Mouse (Mus musculus) CD4-positive, CD25-positive, alpha-beta regulatory T cell (primary cell): ENCODE data around the gene Trim65. TPM values are rescaled to one million over a fixed set of nuclear protein-coding genes. Genes with fewer than 3 reads are reported as not detected.

ENCODE experiments used
- polyA plus RNA-seq: library from polyadenylated mRNA; unstranded; fragments of 100-300 nt; shearing (Covaris generic); gene quantifications from one replicate; pipeline ENCODE4 v1.2.1, GENCODE M21; 2017

The Trim65 gene
- polyA plus RNA-seq = 16.6 TPM

DNA sequence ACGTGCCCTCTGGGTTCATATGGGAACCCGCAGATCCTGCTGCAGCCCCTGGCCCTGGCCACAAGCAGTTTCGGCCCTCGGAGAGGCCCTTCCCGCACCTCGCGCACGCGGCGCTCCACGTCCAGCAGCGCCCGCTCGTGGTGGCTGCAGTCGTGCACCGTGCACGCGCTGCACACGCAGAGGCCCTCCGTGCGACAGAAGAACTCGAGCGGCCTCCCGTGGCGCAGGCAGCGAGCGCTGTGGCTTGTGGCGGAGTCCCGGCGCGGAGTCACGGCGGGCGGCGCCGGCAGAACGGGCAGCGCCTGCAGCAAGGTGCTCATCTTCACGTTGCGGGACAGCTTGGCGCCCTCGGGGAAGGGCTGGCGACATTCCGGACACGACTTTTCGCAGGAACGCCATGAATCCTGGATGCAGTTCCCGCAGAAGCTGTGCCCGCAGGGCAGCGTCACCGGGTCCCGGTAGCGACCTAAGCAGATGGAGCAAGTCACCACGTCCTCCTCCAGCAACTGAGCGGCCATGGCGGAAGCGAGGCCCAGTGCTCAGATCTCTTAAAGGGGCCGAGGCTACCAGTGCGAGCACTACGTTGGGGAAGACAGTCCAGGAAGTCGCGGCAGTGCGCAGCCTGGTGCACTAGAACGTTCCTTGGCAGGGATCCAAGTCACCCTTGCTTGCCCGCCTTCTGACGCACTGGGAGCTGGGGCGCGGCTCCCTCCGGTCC, at the start of gene Trim65:
Gene Trim65, minus strand, starts transcription at position 641 of the 718 bp plus-strand sequence.

GRCm38 (mm10) chr11:116167884-116168439, 37.0 kb upstream of the Trim65 start, which contains the start of gene Fbf1:
TSS of gene Fbf1 (minus strand) at chr11:116168166.

DNA sequence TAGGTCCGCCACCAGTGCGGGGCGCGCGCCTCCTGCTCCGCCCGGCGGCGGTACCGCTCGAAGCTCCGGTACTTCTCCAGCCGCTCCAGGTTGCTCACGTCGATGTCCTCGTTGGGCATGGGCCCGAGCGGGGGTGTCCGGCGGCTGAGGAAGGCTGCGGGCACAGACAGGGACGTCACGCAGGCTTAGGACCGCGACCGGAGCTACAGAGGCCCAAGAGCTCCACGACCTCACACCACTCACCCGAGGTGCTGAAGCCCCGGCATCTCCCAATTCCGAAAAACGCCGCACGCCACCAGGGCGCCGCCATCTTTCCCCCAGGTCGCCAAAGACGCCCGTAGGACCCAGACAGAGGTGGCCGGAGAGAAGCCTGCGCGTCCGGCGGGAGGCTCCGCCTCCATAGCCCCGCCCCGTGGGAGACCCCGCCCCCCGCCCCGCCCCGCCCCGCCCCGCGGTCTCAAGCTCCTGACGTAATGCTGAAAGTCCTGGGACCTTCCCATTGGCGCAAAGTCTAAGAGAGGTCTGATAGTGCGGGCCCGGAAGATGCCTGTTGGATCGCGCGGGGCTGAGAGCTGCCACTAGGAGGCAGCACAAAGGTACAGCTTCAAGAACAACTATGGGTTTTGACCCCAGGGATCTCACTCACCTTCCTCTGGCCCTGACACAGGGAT, 7.7 kb upstream of the Trim65 start, which contains the start of gene Mrpl38:
Gene Mrpl38, minus strand, starts transcription at position 401 of the 671 bp plus-strand sequence.

GRCm38 (mm10) chr11:116127156-116127980, 3.6 kb downstream of the Trim65 start, which contains the start of gene Trim47:
TSS of gene Trim47 (minus strand) at chr11:116127210.

DNA sequence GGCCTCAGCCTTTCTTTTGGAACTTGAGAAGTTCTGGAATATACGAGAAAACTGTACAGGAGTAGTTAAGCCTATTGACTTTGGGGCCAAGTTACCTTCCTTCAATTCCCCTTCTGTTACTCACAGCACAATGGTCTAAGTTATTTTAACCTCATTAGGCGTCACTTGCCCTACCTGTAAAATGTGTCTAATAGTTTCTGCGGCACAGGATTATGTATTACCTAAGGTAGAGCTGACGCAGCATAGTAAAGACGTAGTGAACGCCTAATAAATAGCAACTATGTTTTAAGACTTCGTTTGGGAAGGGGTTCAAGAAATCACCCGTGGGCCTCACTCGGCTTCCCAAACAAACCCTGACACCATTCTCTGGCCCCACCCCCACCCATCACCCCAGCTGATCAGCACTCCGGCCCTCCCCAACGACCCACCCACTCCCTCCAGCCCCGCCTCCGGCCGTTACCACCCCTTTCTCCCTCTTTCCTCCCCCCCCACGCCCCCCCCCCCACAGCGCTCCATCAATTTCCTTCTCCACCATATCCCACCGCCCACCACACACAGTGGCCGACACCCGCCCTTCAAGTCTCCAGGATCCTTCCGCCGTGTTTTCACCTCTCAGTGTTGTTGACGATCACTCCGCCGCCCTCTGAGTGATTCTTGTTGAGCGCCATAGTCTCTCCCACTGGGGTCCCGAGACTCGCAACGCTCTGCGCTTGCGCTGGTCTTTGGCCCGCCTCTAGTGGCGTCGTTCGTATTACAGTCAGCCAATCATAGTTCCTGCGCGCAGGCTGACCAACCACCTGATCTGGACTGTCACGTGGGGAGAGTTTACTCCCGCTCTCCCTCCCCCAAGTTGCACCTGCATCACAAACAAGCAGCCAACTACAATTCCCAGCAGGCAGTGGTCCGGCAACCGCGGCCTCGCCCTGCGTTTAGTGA, 44.4 kb downstream of the Trim65 start, which contains the start of gene Wbp2:
Gene Wbp2, minus strand, starts transcription at position 738 of the 936 bp plus-strand sequence.

DNA sequence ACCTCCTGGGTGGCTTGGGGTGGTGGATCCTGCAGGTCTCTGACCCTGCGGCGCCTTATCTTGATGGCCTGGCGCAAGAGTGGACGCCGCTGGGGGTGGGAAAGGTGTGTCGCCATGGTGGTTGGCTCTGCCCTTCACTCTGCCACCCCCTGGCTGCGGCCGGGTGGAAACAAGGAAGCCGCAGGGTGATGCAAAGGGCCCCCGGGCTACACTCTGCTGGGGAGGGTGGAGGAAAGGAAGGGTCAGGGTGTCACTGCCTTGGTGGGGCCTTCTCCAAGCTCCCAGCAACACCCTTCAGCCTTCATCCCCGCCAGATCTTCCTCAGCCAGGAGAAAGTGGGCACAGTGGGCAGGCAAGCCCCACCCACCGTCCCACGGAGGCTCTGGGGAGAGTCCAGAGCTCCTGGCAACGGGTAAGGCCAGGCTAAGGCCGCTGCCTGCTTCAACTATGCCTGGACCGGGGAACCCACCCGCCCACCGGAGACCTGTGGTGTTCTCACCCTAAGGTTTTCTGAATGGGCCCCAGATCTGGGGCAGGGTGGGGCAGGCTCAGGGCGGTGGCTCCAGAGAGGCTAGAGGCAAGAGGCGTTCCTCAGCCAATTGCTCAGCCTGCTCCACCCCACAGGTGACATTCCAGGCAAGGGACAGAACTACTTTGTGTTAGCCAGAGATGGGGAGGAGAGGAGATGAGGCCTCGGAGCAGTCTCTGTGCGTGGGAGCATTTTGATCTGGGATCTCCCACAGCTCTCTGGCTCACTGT, 53.3 kb downstream of the Trim65 start, which contains the start of gene Unc13d:
Gene Unc13d, minus strand, starts transcription at position 516 of the 759 bp plus-strand sequence.

Other genes with a start within 250 kb of the Trim65 start
- gene Smim5, start 231.2 kb downstream of the Trim65 start, polyA plus RNA-seq = 0.44 TPM
- gene Smim6, start 219.1 kb downstream of the Trim65 start, polyA plus RNA-seq = 1.0 TPM
- 39.1 TPM for gene Sap30bp, start 197.8 kb downstream of the Trim65 start, polyA plus RNA-seq
- 21.0 TPM for gene Recql5, start 197.7 kb downstream of the Trim65 start, polyA plus RNA-seq
- 0.06 TPM for gene Itgb4, start 156.4 kb downstream of the Trim65 start, polyA plus RNA-seq
- 42.0 TPM for gene Galk1, start 118.4 kb downstream of the Trim65 start, polyA plus RNA-seq
- gene H3f3b, start 103.2 kb downstream of the Trim65 start, polyA plus RNA-seq = 1,568 TPM
- gene Unk, start 100.8 kb downstream of the Trim65 start, polyA plus RNA-seq = 43.3 TPM
- 154 TPM for gene Unc13d, start 53.2 kb downstream of the Trim65 start, polyA plus RNA-seq
- 187 TPM for gene Wbp2, start 44.1 kb downstream of the Trim65 start, polyA plus RNA-seq
- gene Trim47, start 3.9 kb downstream of the Trim65 start, polyA plus RNA-seq = 0.61 TPM
- 72.0 TPM for gene Mrpl38, start 7.7 kb upstream of the Trim65 start, polyA plus RNA-seq
- 11.1 TPM for gene Fbf1, start 37.0 kb upstream of the Trim65 start, polyA plus RNA-seq
- 70.5 TPM for gene Ten1, start 67.7 kb upstream of the Trim65 start, polyA plus RNA-seq
- gene Acox1, start 67.9 kb upstream of the Trim65 start, polyA plus RNA-seq = 15.6 TPM
- gene Evpl, start 106.9 kb upstream of the Trim65 start, polyA plus RNA-seq = 0.23 TPM
- gene Srp68, start 143.1 kb upstream of the Trim65 start, polyA plus RNA-seq = 74.3 TPM
- gene Galr2, start 149.8 kb upstream of the Trim65 start, polyA plus RNA-seq = not detected
- gene Exoc7, start 176.1 kb upstream of the Trim65 start, polyA plus RNA-seq = 86.8 TPM
- not detected for gene Foxj1, start 204.3 kb upstream of the Trim65 start, polyA plus RNA-seq